Mouse (Mus musculus) hindbrain, postnatal 0 days (tissue): ENCODE measurements at regions not wholly inside any gene's neighbourhood (a gene's known extent, or its start where the extent isn't known, plus 50 kb on each side); places are given as distances from the start of the nearest gene placed in this dataset.

Source experiments
- ATAC-seq: fragments of 200-750 bp; cut with Nextera tagmentation; 2 replicates; pipeline ENCODE4 v1.8.0; 2017; ENCODE audit warnings: mild to moderate bottlenecking, moderate TSS enrichment, moderate library complexity
- DNase-seq: peaks from one replicate; pipeline ENCODE4 v3.0.0-alpha.2; 2015; ENCODE audit warnings: low spot score
- H3K27ac ChIP-seq: fragments of 300-500 bp; sonication (generic); 2 replicates; pipeline ENCODE4 v1.5.1; 2014; ENCODE audit warnings: mild to moderate bottlenecking
- H3K27me3 ChIP-seq: fragments of 300-500 bp; sonication (generic); 2 replicates; pipeline ENCODE4 v1.6.1; 2014; ENCODE audit warnings: low read length, mixed read lengths; ENCODE audit not compliant: insufficient read depth
- H3K36me3 ChIP-seq: fragments of 300-500 bp; sonication (generic); 2 replicates; pipeline ENCODE4 v1.6.1; 2014; ENCODE audit warnings: low read length, mixed read lengths; ENCODE audit not compliant: insufficient read depth
- H3K4me1 ChIP-seq: fragments of 300-500 bp; sonication (generic); 2 replicates; pipeline ENCODE4 v1.6.1; 2014; ENCODE audit warnings: antibody characterized with exemption, low read length, mixed read lengths; ENCODE audit not compliant: insufficient read depth
- H3K4me2 ChIP-seq: fragments of 300-500 bp; sonication (generic); 2 replicates; pipeline ENCODE4 v1.6.1; 2014; ENCODE audit warnings: low read depth, mild to moderate bottlenecking, low read length, moderate library complexity, mixed read lengths
- H3K4me3 ChIP-seq: fragments of 300-500 bp; sonication (generic); 2 replicates; pipeline ENCODE4 v1.5.1; 2014; ENCODE audit warnings: low read length
- H3K9ac ChIP-seq: fragments of 300-500 bp; sonication (generic); replicated peaks from 2 replicates; pipeline ENCODE4 v1.6.1; 2014; ENCODE audit warnings: mild to moderate bottlenecking, low read length, moderate library complexity, mixed read lengths
- H3K9me3 ChIP-seq: fragments of 300-500 bp; sonication (generic); 2 replicates; pipeline ENCODE4 v1.6.1; 2016; ENCODE audit warnings: low read length, mixed read lengths
- CTCF ChIP-seq: IDR thresholded peaks from 2 replicates; pipeline ENCODE4 v1.5.1; 2016; ENCODE audit warnings: antibody characterized with exemption, control low read depth, low read depth
- WGBS: fragments of 180-500 bp; shearing (Covaris S2); extraction: QIAGEN DNeasy Blood & Tissue Kit; methylation state at CpG from one replicate; pipeline ENCODE4 v1.1.7; 2014; 5-methylcytosine and 5-hydroxymethylcytosine counted together

GRCm38 (mm10) chr9:84363478-84363877 lies 438.5 kb downstream of the Bckdhb start:
- no peak overlapping the region for H3K9ac ChIP-seq
- no peaks in the 10 kb centered on the region for H3K4me1 ChIP-seq
- no peak for TF ChIP-seq CTCF
- no peak for ATAC-seq
- DNase-seq, result no peak
- no peak overlapping the region for H3K27ac ChIP-seq
- WGBS, result 88% methylated on average over 5 of the region's 5 CpGs
- H3K27me3 ChIP-seq, result no peaks in the 10 kb centered on the region
- no peak overlapping the region for H3K4me2 ChIP-seq
- no peaks in the 10 kb centered on the region for H3K9me3 ChIP-seq
- H3K36me3 ChIP-seq, result no peaks in the 10 kb centered on the region
- no peak overlapping the region for H3K4me3 ChIP-seq

DNA sequence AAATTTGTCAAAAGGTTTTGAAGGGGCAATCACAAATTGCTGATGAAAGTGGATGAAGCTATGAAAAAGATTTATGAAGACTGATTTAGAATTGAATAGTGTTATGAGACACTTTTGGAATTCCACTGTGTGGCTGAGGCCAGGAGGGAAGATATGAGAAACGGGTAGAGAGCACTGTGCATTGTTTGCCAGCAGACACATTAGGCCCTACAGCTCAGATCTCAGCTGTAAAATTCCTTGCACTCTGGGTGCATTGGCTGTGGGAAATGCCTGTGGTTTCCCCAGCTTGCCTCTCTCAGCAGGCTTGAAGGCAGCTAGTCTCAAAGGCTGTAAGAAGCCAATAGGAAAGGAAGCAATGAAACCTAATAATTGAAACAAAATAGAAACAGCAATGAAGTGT lies 444.3 kb downstream of the Bckdhb start:
- no peaks in the 10 kb centered on the region for H3K27me3 ChIP-seq
- no peak for TF ChIP-seq CTCF
- H3K27ac ChIP-seq, result no peak overlapping the region
- no peak for ATAC-seq
- no peaks in the 10 kb centered on the region for H3K9me3 ChIP-seq
- no peak overlapping the region for H3K4me3 ChIP-seq
- no peak for DNase-seq
- no peak overlapping the region for H3K9ac ChIP-seq
- WGBS, result 43% methylated on average over 1 of the region's 1 CpGs
- no peak overlapping the region for H3K4me2 ChIP-seq
- H3K4me1 ChIP-seq, result no peaks in the 10 kb centered on the region
- no peaks in the 10 kb centered on the region for H3K36me3 ChIP-seq

GRCm38 (mm10) chr9:84370260-84370659 lies 445.3 kb downstream of the Bckdhb start:
- H3K4me2 ChIP-seq, result no peak overlapping the region
- no peak overlapping the region for H3K27ac ChIP-seq
- ATAC-seq (no peak), DNase-seq (no peak)
- no peaks in the 10 kb centered on the region for H3K9me3 ChIP-seq
- no peak overlapping the region for H3K4me3 ChIP-seq
- H3K36me3 ChIP-seq, result no peaks in the 10 kb centered on the region
- no peaks in the 10 kb centered on the region for H3K27me3 ChIP-seq
- no peak for TF ChIP-seq CTCF
- no peaks in the 10 kb centered on the region for H3K4me1 ChIP-seq
- WGBS, result 56% methylated on average over 4 of the region's 4 CpGs
- no peak overlapping the region for H3K9ac ChIP-seq

DNA sequence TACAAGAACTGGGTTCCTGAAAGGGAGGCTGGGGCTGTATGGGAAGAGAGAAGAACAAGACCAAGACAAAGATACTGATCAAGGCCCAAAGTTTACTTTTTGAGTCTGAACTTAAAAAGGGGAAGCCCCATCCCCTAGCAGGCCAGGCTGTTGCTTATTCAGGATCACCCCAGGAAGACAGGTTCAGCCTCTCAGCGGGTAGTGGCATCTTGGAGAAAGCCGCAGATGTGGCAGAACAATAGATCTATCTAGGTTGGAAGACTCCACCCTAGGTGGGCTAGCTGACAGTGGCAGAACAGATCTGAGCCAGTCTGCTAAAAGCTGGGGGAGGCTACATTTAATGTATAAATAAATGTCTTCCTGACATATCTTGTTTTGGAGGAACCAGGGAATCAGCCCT lies 450.8 kb downstream of the Bckdhb start:
- Histone ChIP-seq H3K4me2 (no peak overlapping the region), H3K9ac (no peak overlapping the region), H3K27me3 (no peaks in the 10 kb centered on the region), H3K36me3 (no peaks in the 10 kb centered on the region), H3K4me3 (no peak overlapping the region), H3K9me3 (no peaks in the 10 kb centered on the region), H3K27ac (no peak overlapping the region), H3K4me1 (no peaks in the 10 kb centered on the region)
- WGBS, result 43% methylated on average over 2 of the region's 2 CpGs
- TF ChIP-seq CTCF, result no peak
- DNase-seq (no peak), ATAC-seq (no peak)

GRCm38 (mm10) chr9:84376621-84377020 lies 451.7 kb downstream of the Bckdhb start:
- H3K9me3 ChIP-seq, result no peaks in the 10 kb centered on the region
- H3K27me3 ChIP-seq, result no peaks in the 10 kb centered on the region
- no peak overlapping the region for H3K9ac ChIP-seq
- H3K4me2 ChIP-seq, result no peak overlapping the region
- no peak for TF ChIP-seq CTCF
- ATAC-seq (no peak), DNase-seq (no peak)
- no peaks in the 10 kb centered on the region for H3K4me1 ChIP-seq
- no peak overlapping the region for H3K27ac ChIP-seq
- 98% methylated on average over 6 of the region's 6 CpGs for WGBS
- H3K4me3 ChIP-seq, result no peak overlapping the region
- H3K36me3 ChIP-seq, result no peaks in the 10 kb centered on the region

GRCm38 (mm10) chr9:84381942-84382341 lies 457.0 kb downstream of the Bckdhb start:
- Histone ChIP-seq H3K9ac (no peak overlapping the region), H3K27me3 (no peaks in the 10 kb centered on the region), H3K4me3 (no peak overlapping the region), H3K36me3 (no peaks in the 10 kb centered on the region), H3K27ac (no peak overlapping the region), H3K9me3 (no peaks in the 10 kb centered on the region), H3K4me1 (no peaks in the 10 kb centered on the region), H3K4me2 (no peak overlapping the region)
- ATAC-seq, result no peak
- no peak for DNase-seq
- TF ChIP-seq CTCF, result no peak

DNA sequence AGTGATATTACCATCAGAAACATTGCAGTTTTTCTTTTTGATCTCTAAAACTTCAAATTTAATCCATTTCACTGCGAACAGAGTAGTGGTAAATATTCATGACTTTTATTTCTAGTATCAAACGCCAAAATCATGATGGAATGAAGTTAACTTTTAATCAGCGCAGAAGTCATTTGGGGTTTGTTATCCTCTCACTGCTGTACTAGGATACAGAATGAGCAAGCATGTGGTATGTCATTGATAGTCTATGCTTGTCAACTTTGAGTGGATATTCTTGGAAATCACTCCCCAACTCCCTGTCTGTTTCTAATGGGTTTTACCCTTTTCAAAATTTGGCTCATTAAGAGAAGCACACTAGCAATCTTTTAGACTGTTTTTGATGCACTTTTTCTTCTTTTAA lies 464.9 kb downstream of the Bckdhb start:
- H3K27ac ChIP-seq, result no peak overlapping the region
- no peak for TF ChIP-seq CTCF
- no peak overlapping the region for H3K9ac ChIP-seq
- WGBS, result 81% methylated on average over 3 of the region's 3 CpGs
- no peaks in the 10 kb centered on the region for H3K36me3 ChIP-seq
- ATAC-seq, result no peak
- no peak overlapping the region for H3K4me2 ChIP-seq
- no peaks in the 10 kb centered on the region for H3K27me3 ChIP-seq
- no peak overlapping the region for H3K4me3 ChIP-seq
- no peaks in the 10 kb centered on the region for H3K4me1 ChIP-seq
- H3K9me3 ChIP-seq, result no peaks in the 10 kb centered on the region
- no peak for DNase-seq
